Mouse (Mus musculus) MEL (cell line): ENCODE measurements around the gene Mfap3. TPM values are rescaled to one million over a fixed set of nuclear protein-coding genes. Genes with fewer than 3 reads are reported as not detected.

Source experiments
- DNase-seq: peaks from one replicate; pipeline ENCODE4 v3.0.0; 2011; ENCODE audit warnings: low read depth, low spot score
- H3K27ac ChIP-seq: 2 replicates; pipeline ENCODE4 v1.5.1; 2012; ENCODE audit warnings: low read depth, mild to moderate bottlenecking, control low read depth, low read length, moderate library complexity; ENCODE audit not compliant: control insufficient read depth
- H3K27me3 ChIP-seq, 2 experiments: fragments of 150-350 bp in 1 of 2; sonication (generic) in 1 of 2; 2 replicates each; pipeline ENCODE4 v1.6.1; 2012; ENCODE audit warnings: low read length in 2 of 2, mild to moderate bottlenecking in 2 of 2, improper control_type of control experiment in 1 of 2, moderate library complexity in 1 of 2; ENCODE audit not compliant: insufficient read depth in 2 of 2, control insufficient read depth in 1 of 2
- H3K36me3 ChIP-seq, 2 experiments: 2 replicates each; pipeline ENCODE4 v1.6.1; 2012 to 2014; ENCODE audit warnings: low read length in 2 of 2, improper control_type of control experiment in 1 of 2, inconsistent platforms in 1 of 2, mild to moderate bottlenecking in 1 of 2; ENCODE audit not compliant: insufficient read depth in 2 of 2, control insufficient read depth in 1 of 2
- H3K4me1 ChIP-seq, 2 experiments: fragments of 150-350 bp in 1 of 2; sonication (generic) in 1 of 2; 2 replicates each; pipeline ENCODE4 v1.6.1; 2012; ENCODE audit warnings: low read length in 2 of 2, improper control_type of control experiment in 1 of 2, mild to moderate bottlenecking in 1 of 2; ENCODE audit not compliant: insufficient read depth in 2 of 2, control insufficient read depth in 1 of 2
- H3K4me3 ChIP-seq, 2 experiments: fragments of 150-350 bp in 1 of 2; sonication (generic) in 1 of 2; 2 replicates each; pipeline ENCODE4 v1.5.1; 2012; ENCODE audit warnings: low read depth in 2 of 2, low read length in 2 of 2, mild to moderate bottlenecking in 2 of 2, moderate library complexity in 2 of 2, control low read depth in 1 of 2, improper control_type of control experiment in 1 of 2; ENCODE audit not compliant: control insufficient read depth in 1 of 2, insufficient read depth in 1 of 2
- H3K79me2 ChIP-seq: 2 replicates; pipeline ENCODE4 v1.6.1; 2012; ENCODE audit warnings: mild to moderate bottlenecking, low read length, moderate library complexity; ENCODE audit not compliant: control insufficient read depth, poor library complexity, insufficient read depth
- H3K9ac ChIP-seq: 2 replicates; pipeline ENCODE4 v1.6.1; 2012; ENCODE audit warnings: low read depth, mild to moderate bottlenecking, control low read depth, low read length, moderate library complexity; ENCODE audit not compliant: control insufficient read depth, poor library complexity, severe bottlenecking
- H3K9me3 ChIP-seq: fragments of 150-350 bp; sonication (generic); replicated peaks from 2 replicates; pipeline ENCODE4 v1.6.1; 2012; ENCODE audit warnings: mild to moderate bottlenecking, low read length, improper control_type of control experiment, moderate library complexity; ENCODE audit not compliant: insufficient read depth
- CHD2 ChIP-seq: IDR thresholded peaks from 2 replicates; pipeline ENCODE4 v1.6.1; 2011; ENCODE audit warnings: low read length, improper control_type of control experiment
- E2F4 ChIP-seq: IDR thresholded peaks from 2 replicates; pipeline ENCODE4 v1.6.1; 2011; ENCODE audit warnings: low read depth, low read length, improper control_type of control experiment, borderline replicate concordance
- ELF1 ChIP-seq: IDR thresholded peaks from 2 replicates; pipeline ENCODE4 v1.6.1; 2014; ENCODE audit warnings: low read depth, mild to moderate bottlenecking, inconsistent platforms, low read length, improper control_type of control experiment, moderate library complexity
- EP300 ChIP-seq, 2 experiments: IDR thresholded peaks; 2 replicates each; pipeline ENCODE4 v1.6.1; 2011; ENCODE audit warnings: improper control_type of control experiment in 2 of 2, low read length in 2 of 2, low read depth in 1 of 2, mild to moderate bottlenecking in 1 of 2
- ETS1 ChIP-seq: IDR thresholded peaks from 2 replicates; pipeline ENCODE4 v1.6.1; 2012; ENCODE audit warnings: low read depth, mild to moderate bottlenecking, inconsistent platforms, low read length, improper control_type of control experiment, moderate library complexity
- GABPA ChIP-seq: IDR thresholded peaks from 2 replicates; pipeline ENCODE4 v1.6.1; 2012; ENCODE audit warnings: low read depth, mild to moderate bottlenecking, inconsistent platforms, low read length, improper control_type of control experiment, moderate library complexity
- GATA1 ChIP-seq: IDR thresholded peaks from 2 replicates; pipeline ENCODE4 v1.6.1; 2011; ENCODE audit warnings: low read depth, low read length, improper control_type of control experiment
- HCFC1 ChIP-seq: IDR thresholded peaks from 2 replicates; pipeline ENCODE4 v1.6.1; 2012; ENCODE audit warnings: low read depth, mild to moderate bottlenecking, inconsistent platforms, low read length, improper control_type of control experiment, moderate library complexity
- JUND ChIP-seq: IDR thresholded peaks from 2 replicates; pipeline ENCODE4 v1.6.1; 2011; ENCODE audit warnings: low read depth, mild to moderate bottlenecking, improper control_type of control experiment, low read length
- MAZ ChIP-seq: IDR thresholded peaks from 2 replicates; pipeline ENCODE4 v1.6.1; 2012; ENCODE audit warnings: low read depth, mild to moderate bottlenecking, inconsistent platforms, low read length, improper control_type of control experiment
- MYC ChIP-seq: IDR thresholded peaks from 2 replicates; pipeline ENCODE4 v1.6.1; 2011; ENCODE audit warnings: low read depth, mild to moderate bottlenecking, low read length, improper control_type of control experiment, moderate library complexity
- NRF1 ChIP-seq: IDR thresholded peaks from 2 replicates; pipeline ENCODE4 v1.6.1; 2014; ENCODE audit warnings: low read depth, mild to moderate bottlenecking, inconsistent platforms, low read length, improper control_type of control experiment, moderate library complexity; ENCODE audit not compliant: poor library complexity, insufficient read depth, severe bottlenecking
- POLR2AphosphoS5 ChIP-seq: IDR thresholded peaks from 2 replicates; pipeline ENCODE4 v1.6.1; 2012; ENCODE audit warnings: low read depth, borderline replicate concordance, mild to moderate bottlenecking, inconsistent platforms, low read length, moderate library complexity, mixed read lengths
- RCOR1 ChIP-seq: IDR thresholded peaks from 2 replicates; pipeline ENCODE4 v1.6.1; 2012; ENCODE audit warnings: low read depth, mild to moderate bottlenecking, inconsistent platforms, low read length, improper control_type of control experiment
- SIN3A ChIP-seq: IDR thresholded peaks from 2 replicates; pipeline ENCODE4 v1.6.1; 2012; ENCODE audit warnings: low read length, improper control_type of control experiment, inconsistent platforms
- SMC3 ChIP-seq: IDR thresholded peaks from 2 replicates; pipeline ENCODE4 v1.6.1; 2011; ENCODE audit warnings: low read depth, low read length, improper control_type of control experiment
- TAL1 ChIP-seq: IDR thresholded peaks from 2 replicates; pipeline ENCODE4 v1.6.1; 2012; ENCODE audit warnings: mild to moderate bottlenecking, inconsistent platforms, low read length, moderate library complexity, mixed read lengths
- TCF12 ChIP-seq: IDR thresholded peaks from 2 replicates; pipeline ENCODE4 v1.6.1; 2014; ENCODE audit warnings: low read depth, mild to moderate bottlenecking, inconsistent platforms, low read length, improper control_type of control experiment, moderate library complexity
- ZC3H11A ChIP-seq: IDR thresholded peaks from 2 replicates; pipeline ENCODE4 v1.6.1; 2012; ENCODE audit warnings: low read depth, mild to moderate bottlenecking, inconsistent platforms, low read length, improper control_type of control experiment
- ZKSCAN1 ChIP-seq: IDR thresholded peaks from 2 replicates; pipeline ENCODE4 v1.6.1; 2012; ENCODE audit warnings: low read depth, mild to moderate bottlenecking, inconsistent platforms, low read length, improper control_type of control experiment, moderate library complexity
- ZMIZ1 ChIP-seq: IDR thresholded peaks from 2 replicates; pipeline ENCODE4 v1.6.1; 2012; ENCODE audit warnings: low read depth, mild to moderate bottlenecking, inconsistent platforms, low read length, improper control_type of control experiment, moderate library complexity
- polyA plus RNA-seq, 2 experiments: library from polyadenylated mRNA; stranded (reverse) in 1 of 2; unstranded in 1 of 2; fragments of >175 nt in 1 of 2; fragments of >200 nt in 1 of 2; gene quantifications; 2 replicates each; pipeline versions ENCODE4 v1.2.1 to v1.2.4; 2012; ENCODE audit warnings: low replicate concordance in 2 of 2, low read depth in 1 of 2; ENCODE audit not compliant: insufficient read length in 2 of 2, insufficient read depth in 1 of 2, missing spikeins in 1 of 2
- total RNA-seq: library from RNA; depleted of rRNA; stranded (reverse); fragments of 300-350 nt; gene quantifications from 2 replicates; pipeline ENCODE4 v1.2.3, GENCODE M21; 2012

Mfap3 gene
- total and polyA plus RNA-seq, 3 experiments, result 21.2 to 22.7 TPM; not detected in 1

- peak; percentile 82 for DNase-seq
- no peak overlapping the region for H3K27ac ChIP-seq
- peaks cover 2 to 16% of the 10 kb centered on the region in 2 experiments; a peak in 3 of 4 replicates for H3K4me1 ChIP-seq
- no peak overlapping the region for H3K4me3 ChIP-seq
- TF ChIP-seq TAL1 (peak; percentile 24; the same call in 1 of the 2 replicates), EP300 (IDR thresholded peaks at IDR 0.05; ENCODE audit: low read depth in 1 of 2, low read length in 2 of 2) (peak; percentile 39 to 67; a peak in 3 of 4 replicates), GATA1 (peak; percentile 63), SIN3A (no peak), ETS1 (peak; percentile 63), GABPA (no peak), MYC (0 out of 2 replicates have a peak, but pooled peaks have one; percentile 19), CHD2 (no peak), E2F4 (no peak), TCF12 (peak; percentile 54), ELF1 (peak; percentile 59; the same call in 1 of the 2 replicates), SMC3 (no peak), ZC3H11A (no peak), JUND (no peak), NRF1 (no peak), POLR2AphosphoS5 (no peak), ZMIZ1 (no peak), HCFC1 (peak; percentile 51)
- H3K9ac ChIP-seq, result no peak overlapping the region
- 0 out of 2 replicates have a peak, but pooled peaks cover 1% of the 10 kb centered on the region for H3K79me2 ChIP-seq
- H3K36me3 ChIP-seq, result peaks cover 0 to 13% of the 10 kb centered on the region in 2 experiments; a peak in 2 of 4 replicates
- H3K27me3 ChIP-seq, result 0 out of 4 replicates have a peak, but pooled peaks cover 0 to 2% of the 10 kb centered on the region in 2 experiments
- H3K9me3 ChIP-seq, result no peaks in the 10 kb centered on the region
These were observed 50.6 kb downstream of the Mfap3 start for GRCm38 (mm10) chr11:57568950-57569490.

GRCm38 (mm10) chr11:57571035-57571434 is 52.6 kb downstream of the Mfap3 start:
- H3K9ac ChIP-seq, result no peak overlapping the region
- H3K36me3 ChIP-seq, result peaks cover 0 to 13% of the 10 kb centered on the region in 2 experiments; a peak in 2 of 4 replicates
- DNase-seq, result no peak
- 0 out of 2 replicates have a peak, but pooled peaks cover 1% of the 10 kb centered on the region for H3K79me2 ChIP-seq
- no peaks in the 10 kb centered on the region for H3K9me3 ChIP-seq
- no peak overlapping the region for H3K27ac ChIP-seq
- TF ChIP-seq RCOR1, result peak; percentile 76; the same call in 1 of the 2 replicates
- TF ChIP-seq MAZ, result no peak
- TF ChIP-seq EP300 (IDR thresholded peaks at IDR 0.05; ENCODE audit: low read depth in 1 of 2, low read length in 2 of 2), result peak in 1 of 2 experiments; percentile 35; a peak in 1 of 4 replicates
- peak; percentile 80 for TF ChIP-seq GATA1
- TF ChIP-seq TCF12, result peak; percentile 44; the same call in 1 of the 2 replicates
- no peak for TF ChIP-seq ZKSCAN1
- no peak overlapping the region for H3K4me3 ChIP-seq
- no peaks in the 10 kb centered on the region for H3K27me3 ChIP-seq
- H3K4me1 ChIP-seq, result peaks cover 2 to 16% of the 10 kb centered on the region in 2 experiments; a peak in 3 of 4 replicates
